Mouse (Mus musculus): ENCODE data around the gene Trim43b.
"Not testable (repeated sequence)": the region's sequence is repeated elsewhere in the genome, so short reads cannot be mapped to it uniquely, and the experiment has no call there.

GRCm38 (mm10) chr9:89076508-89076907 is 16.1 kb downstream of the Trim43b start:
- not testable (repeated sequence) for TF ChIP-seq TAL1, GATA1 (IDR thresholded peaks at IDR 0.05; ENCODE audit: low read length)
